Mouse (Mus musculus): Measurements from ENCODE around the gene Abca4. TPM values are rescaled to one million over a fixed set of nuclear protein-coding genes. Genes with fewer than 3 reads are reported as not detected.

Gene Abca4
- polyA plus RNA-seq (2015; fragmentation: Nextera tagmentation; extraction: Ambion mirVana), result 0.20 and 0.42 TPM in 2 replicates

DNA sequence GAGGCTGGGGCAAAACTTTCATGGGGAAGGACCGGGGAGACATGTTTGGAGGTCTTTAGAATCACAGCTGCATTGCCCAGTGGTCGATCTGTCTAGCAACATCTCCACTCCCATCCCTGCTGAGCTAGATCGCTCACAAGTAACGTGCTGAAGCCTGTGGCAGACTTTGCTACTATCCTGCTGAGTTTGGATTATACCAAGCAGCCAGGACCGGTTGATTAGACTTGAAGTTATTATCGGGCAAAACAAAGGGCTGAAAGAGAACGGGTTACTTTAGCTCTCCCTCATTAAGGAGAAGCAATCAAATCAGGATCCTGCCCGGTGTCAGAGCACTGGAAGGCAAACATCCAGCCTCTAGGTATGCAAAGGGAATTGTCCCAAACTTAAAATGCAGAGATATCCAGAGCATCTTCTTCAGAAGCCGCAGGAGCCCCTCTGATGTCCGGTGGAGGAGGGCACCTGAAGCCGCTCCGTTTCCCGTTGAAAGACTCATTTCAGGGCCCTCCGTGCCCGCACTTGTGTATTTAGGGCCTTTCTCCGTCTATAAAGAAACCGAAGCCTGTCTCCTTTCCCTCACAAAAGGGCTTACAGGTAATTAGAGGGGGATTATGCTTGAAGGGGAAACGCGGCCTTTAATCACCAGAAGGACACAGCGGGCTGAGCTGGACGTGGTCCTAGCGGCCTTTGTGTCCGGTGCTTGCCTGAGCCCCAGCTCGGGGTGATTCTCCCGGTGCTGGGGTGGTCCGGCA, at the start of gene Abca4:
Gene Abca4, plus strand, starts transcription at position 645 of the 749 bp plus-strand sequence.
- H3K4me1 ChIP-seq (ENCODE audit: control insufficient read depth, low read depth, low read length), result no peaks in the 10 kb centered on the region
- ATAC-seq (ENCODE audit: low read depth), result no peak
- no peak within 1 kb of the TSS; the same call in 1 of the 2 replicates for H3K4me2 ChIP-seq (ENCODE audit: low read depth, low read length)
- no peak within 1 kb of the TSS for H3K9ac ChIP-seq (ENCODE audit: low read depth, low read length)
- H3K9me3 ChIP-seq (replicated peaks; ENCODE audit: control insufficient read depth, low read length), result no peaks in the 10 kb centered on the region
- H3K27me3 ChIP-seq (ENCODE audit: control insufficient read depth, insufficient read depth, low read depth, low read length), result peaks cover 9% of the 10 kb centered on the region
- no peak within 1 kb of the TSS for H3K4me3 ChIP-seq (ENCODE audit: low read depth, low read length)
- H3K27ac ChIP-seq (ENCODE audit: low read length), result no peak within 1 kb of the TSS
- WGBS (ENCODE audit: insufficient replicate concordance), result 39% methylated on average over 26 of the region's 26 CpGs
- no peaks in the 10 kb centered on the region for H3K36me3 ChIP-seq (ENCODE audit: control insufficient read depth, insufficient read depth)

DNA sequence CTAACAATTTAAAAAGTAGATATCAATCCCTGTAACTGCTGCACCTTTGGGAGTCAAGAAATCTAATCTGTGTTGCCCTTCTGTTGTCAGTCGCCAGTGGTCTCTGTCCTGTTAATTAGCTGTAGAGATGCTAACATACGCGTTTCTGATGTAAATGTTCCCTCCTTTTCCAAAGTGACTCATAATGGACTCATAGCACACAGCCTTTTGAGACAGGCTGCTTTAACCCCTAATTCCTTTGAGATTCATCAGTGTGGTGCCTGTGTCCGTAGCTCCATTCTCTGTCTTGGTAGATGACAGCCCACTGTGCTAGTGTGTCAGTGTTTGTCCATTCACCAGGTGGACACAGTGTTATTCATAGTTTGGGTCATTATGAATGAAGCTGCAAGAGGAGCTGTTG, 49.1 kb upstream of the Abca4 start:
- no peak for ATAC-seq (ENCODE audit: low read depth)
- Histone ChIP-seq H3K27ac (ENCODE audit: low read length) (no peak overlapping the region), H3K4me3 (ENCODE audit: low read depth, low read length) (no peak overlapping the region), H3K4me2 (ENCODE audit: low read depth, low read length) (no peak overlapping the region), H3K4me1 (ENCODE audit: control insufficient read depth, low read depth, low read length) (no peaks in the 10 kb centered on the region), H3K9me3 (replicated peaks; ENCODE audit: control insufficient read depth, low read length) (no peaks in the 10 kb centered on the region), H3K27me3 (ENCODE audit: control insufficient read depth, insufficient read depth, low read depth, low read length) (no peaks in the 10 kb centered on the region), H3K9ac (ENCODE audit: low read depth, low read length) (no peak overlapping the region), H3K36me3 (ENCODE audit: control insufficient read depth, insufficient read depth) (peaks cover 2% of the 10 kb centered on the region; the same call in 1 of the 2 replicates)
- WGBS (ENCODE audit: insufficient replicate concordance), result 75% methylated on average over 4 of the region's 4 CpGs

DNA sequence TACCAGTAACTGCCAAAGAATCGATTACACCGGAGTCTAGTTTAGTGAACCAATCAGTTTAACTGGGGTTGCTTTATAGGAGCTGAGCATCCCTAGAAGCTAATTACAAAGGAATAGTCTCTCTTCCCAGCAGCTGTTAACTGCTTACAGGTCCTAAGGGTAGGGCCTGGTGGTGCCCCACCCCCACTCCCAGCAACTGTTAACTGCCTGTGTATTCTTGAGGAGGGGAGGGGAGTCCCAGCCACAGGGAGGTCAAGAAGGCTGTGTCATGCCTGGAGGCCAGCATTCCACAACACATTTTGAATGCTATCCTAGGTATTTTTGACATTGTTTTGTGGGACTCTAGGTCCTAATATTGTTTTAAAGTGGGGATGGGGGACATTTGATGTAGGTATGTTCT, 44.3 kb upstream of the Abca4 start:
- no peaks in the 10 kb centered on the region; the same call in 1 of the 2 replicates for H3K36me3 ChIP-seq (ENCODE audit: control insufficient read depth, insufficient read depth)

DNA sequence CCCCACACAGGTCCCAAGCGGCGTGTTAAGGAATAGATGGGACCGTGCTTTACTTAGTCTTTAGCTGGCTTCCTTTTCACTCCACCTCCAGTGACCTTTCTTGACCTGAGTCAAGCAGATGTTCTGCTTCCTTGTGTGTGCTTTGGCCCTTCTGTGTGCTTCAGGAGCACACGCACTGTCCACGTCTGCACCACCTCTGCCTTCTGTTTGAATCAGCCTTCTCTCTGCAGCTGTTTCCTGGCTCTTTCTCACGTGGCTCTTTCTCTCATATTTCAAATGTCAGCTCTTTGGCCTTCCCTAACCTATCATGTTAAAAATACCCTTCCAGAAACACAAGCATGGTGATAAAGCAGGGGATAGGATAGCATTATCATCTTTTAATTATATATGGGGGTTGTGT, 42.7 kb upstream of the Abca4 start:
- Histone ChIP-seq H3K4me2 (ENCODE audit: low read depth, low read length) (no peak overlapping the region), H3K9ac (ENCODE audit: low read depth, low read length) (no peak overlapping the region), H3K27ac (ENCODE audit: low read length) (no peak overlapping the region), H3K36me3 (ENCODE audit: control insufficient read depth, insufficient read depth) (no peaks in the 10 kb centered on the region; the same call in 1 of the 2 replicates), H3K27me3 (ENCODE audit: control insufficient read depth, insufficient read depth, low read depth, low read length) (no peaks in the 10 kb centered on the region), H3K9me3 (replicated peaks; ENCODE audit: control insufficient read depth, low read length) (no peaks in the 10 kb centered on the region), H3K4me1 (ENCODE audit: control insufficient read depth, low read depth, low read length) (no peaks in the 10 kb centered on the region), H3K4me3 (ENCODE audit: low read depth, low read length) (no peak overlapping the region)
- ATAC-seq (ENCODE audit: low read depth), result no peak
- WGBS (ENCODE audit: insufficient replicate concordance), result 61% methylated on average over 6 of the region's 6 CpGs

More for the DNA sequence above, 44.3 kb upstream of the Abca4 start:
- H3K9me3 ChIP-seq (replicated peaks; ENCODE audit: control insufficient read depth, low read length), result no peaks in the 10 kb centered on the region
- ATAC-seq (ENCODE audit: low read depth), result no peak
- 82% methylated on average over 2 of the region's 2 CpGs for whole genome bisulfite sequencing (ENCODE audit: insufficient replicate concordance)
- H3K27me3 ChIP-seq (ENCODE audit: control insufficient read depth, insufficient read depth, low read depth, low read length), result no peaks in the 10 kb centered on the region
- H3K4me1 ChIP-seq (ENCODE audit: control insufficient read depth, low read depth, low read length), result no peaks in the 10 kb centered on the region
- no peak overlapping the region for H3K4me2 ChIP-seq (ENCODE audit: low read depth, low read length)
- no peak overlapping the region for H3K27ac ChIP-seq (ENCODE audit: low read length)
- no peak overlapping the region for H3K9ac ChIP-seq (ENCODE audit: low read depth, low read length)
- no peak overlapping the region for H3K4me3 ChIP-seq (ENCODE audit: low read depth, low read length)

DNA sequence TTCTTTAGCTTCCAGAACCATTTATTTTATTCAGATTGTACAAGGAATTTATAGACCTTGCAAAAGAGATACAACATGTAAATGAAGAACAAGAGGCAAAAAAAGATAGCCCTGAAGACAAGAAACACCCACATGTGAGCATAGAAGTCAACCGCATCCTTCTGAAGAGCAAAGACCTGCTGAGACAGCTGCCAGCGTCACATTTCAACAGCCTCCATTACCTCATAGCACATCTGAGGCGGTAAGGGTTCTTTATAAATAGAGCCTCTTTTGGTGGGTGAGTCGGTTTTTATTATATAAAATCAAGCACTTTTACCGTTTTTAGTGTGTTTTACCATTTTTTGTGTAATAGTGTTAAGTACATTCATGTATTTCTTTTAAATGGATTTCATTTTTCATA, 34.4 kb upstream of the Abca4 start:
- Histone ChIP-seq H3K27ac (ENCODE audit: low read length) (no peak overlapping the region), H3K4me2 (ENCODE audit: low read depth, low read length) (no peak overlapping the region), H3K9ac (ENCODE audit: low read depth, low read length) (no peak overlapping the region), H3K27me3 (ENCODE audit: control insufficient read depth, insufficient read depth, low read depth, low read length) (no peaks in the 10 kb centered on the region), H3K36me3 (ENCODE audit: control insufficient read depth, insufficient read depth) (no peaks in the 10 kb centered on the region), H3K9me3 (replicated peaks; ENCODE audit: control insufficient read depth, low read length) (no peaks in the 10 kb centered on the region), H3K4me3 (ENCODE audit: low read depth, low read length) (no peak overlapping the region), H3K4me1 (ENCODE audit: control insufficient read depth, low read depth, low read length) (no peaks in the 10 kb centered on the region)
- 74% methylated on average over 5 of the region's 5 CpGs for WGBS (ENCODE audit: insufficient replicate concordance)
- ATAC-seq (ENCODE audit: low read depth), result no peak

DNA sequence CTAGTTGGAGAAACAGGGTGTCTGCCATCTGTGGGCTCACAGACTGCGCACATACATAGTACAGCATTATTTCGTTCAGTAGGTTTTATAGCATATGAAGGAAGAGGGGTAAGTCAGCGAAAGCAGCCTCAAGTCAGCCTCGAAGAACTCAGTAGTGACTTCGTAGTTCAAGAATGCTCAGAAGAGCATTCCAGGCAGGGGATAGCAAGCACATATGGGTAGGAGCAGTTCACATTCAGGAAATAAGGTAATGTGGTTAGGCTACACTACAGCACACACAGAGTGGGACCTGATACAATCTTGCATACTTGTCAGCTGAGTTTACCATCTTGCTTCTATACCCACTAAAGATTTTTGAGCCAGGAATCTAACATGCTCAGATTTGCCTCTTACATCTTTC, 34.0 kb upstream of the Abca4 start:
- ATAC-seq (ENCODE audit: low read depth), result no peak
- H3K9me3 ChIP-seq (replicated peaks; ENCODE audit: control insufficient read depth, low read length), result no peaks in the 10 kb centered on the region
- no peaks in the 10 kb centered on the region for H3K4me1 ChIP-seq (ENCODE audit: control insufficient read depth, low read depth, low read length)
- H3K4me2 ChIP-seq (ENCODE audit: low read depth, low read length), result no peak overlapping the region
- H3K36me3 ChIP-seq (ENCODE audit: control insufficient read depth, insufficient read depth), result no peaks in the 10 kb centered on the region
- no peaks in the 10 kb centered on the region for H3K27me3 ChIP-seq (ENCODE audit: control insufficient read depth, insufficient read depth, low read depth, low read length)
- H3K27ac ChIP-seq (ENCODE audit: low read length), result no peak overlapping the region
- no peak overlapping the region for H3K9ac ChIP-seq (ENCODE audit: low read depth, low read length)
- WGBS (ENCODE audit: insufficient replicate concordance), result 71% methylated on average over 5 of the region's 5 CpGs
- H3K4me3 ChIP-seq (ENCODE audit: low read depth, low read length), result no peak overlapping the region

DNA sequence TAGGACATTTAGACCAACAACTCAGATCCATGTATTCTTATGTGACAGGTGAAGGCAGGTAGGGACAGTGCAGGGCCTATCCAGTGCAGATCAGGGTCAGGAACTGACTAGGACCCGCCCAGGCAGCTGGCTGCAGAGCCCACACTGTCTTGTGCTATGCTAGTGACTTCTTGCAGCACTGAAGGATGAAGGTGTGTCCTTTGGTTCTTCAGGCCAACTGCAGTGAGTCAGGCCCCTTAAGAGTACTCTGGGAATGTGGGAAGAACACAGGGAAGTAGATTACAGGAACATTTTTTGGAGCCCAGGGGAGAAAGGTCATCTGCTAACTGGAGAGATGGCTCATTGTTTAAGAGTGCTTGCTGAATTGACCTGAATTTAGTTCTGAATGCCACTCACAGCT, 31.8 kb upstream of the Abca4 start:
- 67% methylated on average over 1 of the region's 1 CpGs for WGBS (ENCODE audit: insufficient replicate concordance)
- Histone ChIP-seq H3K9ac (ENCODE audit: low read depth, low read length) (no peak overlapping the region), H3K9me3 (replicated peaks; ENCODE audit: control insufficient read depth, low read length) (no peaks in the 10 kb centered on the region), H3K27me3 (ENCODE audit: control insufficient read depth, insufficient read depth, low read depth, low read length) (no peaks in the 10 kb centered on the region), H3K4me2 (ENCODE audit: low read depth, low read length) (no peak overlapping the region), H3K4me1 (ENCODE audit: control insufficient read depth, low read depth, low read length) (no peaks in the 10 kb centered on the region), H3K4me3 (ENCODE audit: low read depth, low read length) (no peak overlapping the region), H3K27ac (ENCODE audit: low read length) (no peak overlapping the region), H3K36me3 (ENCODE audit: control insufficient read depth, insufficient read depth) (no peaks in the 10 kb centered on the region)
- ATAC-seq (ENCODE audit: low read depth), result no peak

DNA sequence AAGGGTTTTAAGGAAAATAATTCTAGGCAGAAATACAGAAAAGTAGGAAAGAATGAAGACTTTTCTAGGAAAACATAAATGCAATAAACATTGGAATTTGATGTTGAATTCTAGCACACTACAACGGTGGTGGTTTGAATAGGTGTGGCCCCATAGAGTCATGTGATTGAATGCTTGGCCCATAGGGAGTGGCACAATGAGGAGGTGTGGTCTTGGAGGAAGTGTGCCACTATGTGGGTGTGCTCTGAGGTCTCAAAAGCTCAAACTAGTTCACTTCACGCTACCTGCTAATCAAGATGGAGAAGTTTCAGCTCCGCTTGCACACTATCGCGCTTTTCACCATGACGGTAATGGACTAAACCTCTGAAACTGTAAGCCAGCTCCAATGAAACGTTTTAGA, 25.8 kb upstream of the Abca4 start:
- H3K4me2 ChIP-seq (ENCODE audit: low read depth, low read length), result no peak overlapping the region
- no peak overlapping the region for H3K27ac ChIP-seq (ENCODE audit: low read length)
- H3K36me3 ChIP-seq (ENCODE audit: control insufficient read depth, insufficient read depth), result no peaks in the 10 kb centered on the region
- no peaks in the 10 kb centered on the region for H3K4me1 ChIP-seq (ENCODE audit: control insufficient read depth, low read depth, low read length)
- no peak for ATAC-seq (ENCODE audit: low read depth)
- H3K27me3 ChIP-seq (ENCODE audit: control insufficient read depth, insufficient read depth, low read depth, low read length), result no peaks in the 10 kb centered on the region
- no peak overlapping the region for H3K9ac ChIP-seq (ENCODE audit: low read depth, low read length)
- no peak overlapping the region for H3K4me3 ChIP-seq (ENCODE audit: low read depth, low read length)
- H3K9me3 ChIP-seq (replicated peaks; ENCODE audit: control insufficient read depth, low read length), result no peaks in the 10 kb centered on the region
- 79% methylated on average over 7 of the region's 7 CpGs for WGBS (ENCODE audit: insufficient replicate concordance)

DNA sequence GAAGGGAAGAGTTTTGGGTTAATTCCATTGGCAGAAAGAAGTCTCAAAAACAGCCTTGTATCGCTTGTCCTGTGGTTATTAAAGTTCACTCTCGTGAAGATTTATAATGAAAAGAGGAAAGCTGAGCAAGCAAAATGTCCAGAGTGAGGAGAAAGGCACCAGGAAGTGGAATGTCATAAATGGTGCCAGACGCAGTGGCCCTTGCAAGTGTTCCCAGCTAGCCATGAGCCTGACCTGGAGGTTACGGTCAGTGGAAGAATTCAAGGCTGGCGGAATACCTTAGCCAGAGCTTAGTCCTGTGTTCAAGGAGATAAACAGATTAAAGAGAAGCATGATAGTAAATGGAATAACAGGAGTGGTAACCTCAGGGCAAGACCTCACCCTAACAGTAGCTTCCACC, 25.1 kb upstream of the Abca4 start:
- no peaks in the 10 kb centered on the region for H3K4me1 ChIP-seq (ENCODE audit: control insufficient read depth, low read depth, low read length)
- H3K27ac ChIP-seq (ENCODE audit: low read length), result no peak overlapping the region
- H3K9me3 ChIP-seq (replicated peaks; ENCODE audit: control insufficient read depth, low read length), result no peaks in the 10 kb centered on the region
- H3K4me3 ChIP-seq (ENCODE audit: low read depth, low read length), result no peak overlapping the region
- H3K27me3 ChIP-seq (ENCODE audit: control insufficient read depth, insufficient read depth, low read depth, low read length), result no peaks in the 10 kb centered on the region
- H3K9ac ChIP-seq (ENCODE audit: low read depth, low read length), result no peak overlapping the region
- no peak for ATAC-seq (ENCODE audit: low read depth)
- no peak overlapping the region for H3K4me2 ChIP-seq (ENCODE audit: low read depth, low read length)
- H3K36me3 ChIP-seq (ENCODE audit: control insufficient read depth, insufficient read depth), result no peaks in the 10 kb centered on the region
- WGBS (ENCODE audit: insufficient replicate concordance), result 75% methylated on average over 5 of the region's 5 CpGs

Measured in liver, embryonic 16.5 days (tissue).